Mouse (Mus musculus): ENCODE results near the gene Chchd4.

The Chchd4 gene

DNA sequence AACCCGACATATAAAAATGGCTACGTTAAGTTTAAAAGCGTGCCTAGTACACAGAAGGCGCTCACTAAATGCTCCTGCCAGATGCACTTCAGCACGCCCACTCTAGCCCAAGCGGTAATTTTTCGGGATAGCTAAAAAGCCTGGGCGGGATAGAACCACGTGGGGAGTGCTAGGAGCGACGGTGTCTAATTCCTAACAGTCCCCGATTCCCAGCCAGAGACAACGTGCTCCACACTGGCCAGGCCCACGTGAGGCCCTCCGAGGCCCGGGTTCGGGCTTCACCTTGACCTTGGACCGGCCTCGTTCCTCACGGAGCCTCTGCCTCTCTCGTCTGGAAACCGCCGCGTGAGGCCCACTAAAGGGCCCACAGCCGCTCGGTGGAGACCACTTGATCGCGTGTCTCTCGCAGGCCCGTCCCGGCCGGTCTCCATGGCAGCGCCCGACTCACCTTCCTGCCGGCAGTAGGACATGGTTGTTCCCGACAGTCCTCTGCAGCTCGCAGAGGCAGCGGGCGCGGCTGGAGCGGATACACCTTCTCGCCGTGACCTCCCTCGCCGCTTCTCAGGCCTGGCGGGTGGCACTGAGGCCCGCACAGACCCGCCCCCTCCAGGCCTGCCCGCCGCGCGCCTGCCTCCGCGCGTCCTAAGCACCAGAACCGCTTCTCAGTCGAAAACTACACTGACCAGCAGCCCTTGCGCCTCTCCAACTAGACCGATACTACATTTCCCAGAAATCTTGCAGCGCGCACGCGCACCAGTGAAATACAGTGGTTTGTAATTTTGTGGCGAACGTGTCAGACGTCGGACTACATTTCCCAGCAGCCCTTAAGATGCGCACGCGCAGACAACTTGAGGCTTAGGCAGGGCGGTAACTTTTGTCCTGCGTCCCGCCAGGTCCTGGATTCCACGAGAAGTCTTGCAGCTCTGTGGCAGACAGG lies at the start of gene Chchd4, which contains the start of gene Tmem43:
Gene Chchd4, minus strand, starts transcription at position 679 of the 937 bp plus-strand sequence.
Gene Tmem43, plus strand, starts transcription at position 836 of the 937 bp plus-strand sequence.
- DNase-seq = peak; percentile 99 to 100

DNA sequence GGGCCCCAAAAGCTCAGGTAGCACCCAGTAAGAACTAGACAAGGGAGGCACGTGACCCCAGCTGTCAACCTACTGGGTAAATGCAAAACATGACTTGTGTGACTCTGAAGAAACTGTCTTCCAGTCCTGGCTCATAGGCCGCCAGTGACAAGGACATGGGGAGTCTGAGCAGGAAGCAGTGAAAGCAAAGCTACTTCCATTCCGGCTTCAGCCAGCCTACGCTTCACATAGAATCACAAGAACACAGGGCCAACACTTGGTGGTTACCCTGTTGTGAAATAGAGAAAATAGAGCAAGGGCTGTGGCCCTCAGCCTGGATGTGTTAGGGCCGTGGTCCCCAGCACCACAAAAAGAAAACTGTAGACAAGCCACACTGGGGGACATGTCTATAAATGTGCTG lies 49.5 kb upstream of the Chchd4 start:
- DNase-seq = no peak

DNA sequence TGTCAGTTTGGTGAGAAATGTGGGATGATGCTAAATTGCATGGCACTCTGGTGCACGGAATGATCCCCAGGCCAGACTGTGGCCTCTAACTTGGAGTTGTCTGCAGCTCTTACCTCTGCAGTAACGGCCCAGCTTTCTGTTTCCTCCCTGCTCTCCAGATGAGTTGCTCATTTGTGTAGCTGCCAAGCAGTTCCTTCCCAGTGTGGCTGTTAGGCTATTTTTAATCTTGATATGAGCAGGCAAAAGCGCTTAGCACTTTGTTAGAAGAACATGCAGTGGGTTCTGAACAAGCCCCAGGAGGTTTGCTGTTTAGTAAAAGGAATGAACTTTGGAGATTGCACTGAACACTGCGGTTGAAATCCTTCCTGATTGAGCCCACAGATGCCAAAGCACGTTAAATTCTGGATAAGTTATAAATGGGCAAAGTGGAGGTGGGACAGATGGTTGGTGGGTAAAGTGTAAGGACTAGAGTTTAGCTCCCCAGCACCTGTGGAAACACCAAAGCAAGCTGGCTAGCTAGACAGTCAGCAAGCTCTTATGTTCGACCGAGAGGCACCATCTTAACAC lies 45.2 kb upstream of the Chchd4 start:
- DNase-seq = no peak

DNA sequence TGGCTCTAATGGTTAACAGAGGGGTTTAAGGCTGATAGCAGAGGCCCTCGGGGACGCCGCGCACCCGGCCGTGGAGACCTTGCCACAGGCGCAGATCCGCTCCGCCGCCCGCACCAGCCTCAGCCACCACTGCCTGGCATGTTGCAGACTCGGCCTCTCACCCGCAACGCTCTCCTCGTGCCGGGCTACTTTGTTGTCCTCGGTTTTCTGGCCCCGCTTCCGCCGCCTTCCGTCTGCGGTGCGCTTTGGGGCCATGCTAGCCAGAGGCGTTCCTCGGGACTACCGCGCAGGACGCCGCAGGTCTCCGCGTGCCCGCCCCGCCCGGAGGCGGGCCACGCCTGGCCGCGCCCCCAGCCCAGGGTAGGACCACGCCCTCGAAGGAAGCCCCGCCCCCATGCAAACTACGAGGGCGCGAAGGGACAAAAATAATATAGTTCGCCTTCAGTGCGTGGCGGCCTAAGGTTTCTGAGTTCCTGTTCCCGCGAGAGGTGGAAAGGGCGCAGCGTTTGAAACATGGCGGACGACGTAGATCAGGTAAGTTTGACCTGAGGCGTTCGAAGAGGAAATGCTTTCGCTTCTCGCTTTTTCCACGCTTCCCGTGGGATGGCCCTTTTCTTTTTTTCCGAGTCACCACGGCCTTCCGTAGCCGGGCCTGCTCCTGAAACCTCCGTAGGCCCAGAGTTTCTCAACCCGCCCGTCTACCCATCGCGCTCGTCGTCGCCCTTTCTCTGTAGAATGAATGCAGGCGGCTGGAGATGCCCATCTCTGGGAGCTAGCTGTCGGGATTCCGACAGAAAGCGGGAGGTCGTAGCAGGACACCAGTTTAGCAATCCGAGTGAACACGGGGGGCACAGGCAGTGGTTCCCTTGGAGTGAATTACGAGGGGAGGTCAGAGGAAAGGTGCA lies 42.5 kb upstream of the Chchd4 start, which contains the start of the genes Xpc and Lsm3:
Gene Xpc, minus strand, starts transcription at position 344 of the 905 bp plus-strand sequence.
Gene Lsm3, plus strand, starts transcription at position 384 of the 905 bp plus-strand sequence.
- peak; percentile 98 for DNase-seq

DNA sequence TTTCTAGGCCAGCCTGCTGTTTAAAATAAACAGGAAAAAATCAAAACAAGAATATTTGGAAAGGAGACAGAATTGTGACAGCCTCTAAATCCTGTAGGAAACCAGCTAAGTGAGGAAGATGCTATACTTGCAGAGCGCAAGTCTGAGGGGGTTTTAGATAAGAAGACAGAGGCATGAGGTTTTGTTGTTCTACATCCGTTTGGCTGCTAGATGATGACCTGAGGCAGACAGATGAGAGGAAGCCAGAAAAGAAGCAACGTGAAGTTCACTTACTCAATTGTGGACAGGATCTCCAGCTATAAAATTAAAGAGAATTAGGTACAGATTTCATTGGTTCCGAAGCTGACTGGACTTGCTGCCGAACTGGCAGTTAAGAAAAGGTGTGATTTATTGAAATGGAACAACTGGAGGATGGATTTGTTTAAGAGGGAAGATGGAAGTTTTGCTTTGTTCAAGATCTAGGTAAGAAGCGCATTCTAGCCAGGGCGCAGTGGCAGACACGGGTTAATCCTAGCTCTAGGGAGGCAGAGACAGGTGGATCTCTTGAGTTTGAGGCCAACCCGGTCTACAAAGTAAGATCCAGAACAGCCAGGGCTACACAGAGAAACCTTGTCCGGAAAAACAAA lies 41.5 kb upstream of the Chchd4 start:
- no peak for DNase-seq

DNA sequence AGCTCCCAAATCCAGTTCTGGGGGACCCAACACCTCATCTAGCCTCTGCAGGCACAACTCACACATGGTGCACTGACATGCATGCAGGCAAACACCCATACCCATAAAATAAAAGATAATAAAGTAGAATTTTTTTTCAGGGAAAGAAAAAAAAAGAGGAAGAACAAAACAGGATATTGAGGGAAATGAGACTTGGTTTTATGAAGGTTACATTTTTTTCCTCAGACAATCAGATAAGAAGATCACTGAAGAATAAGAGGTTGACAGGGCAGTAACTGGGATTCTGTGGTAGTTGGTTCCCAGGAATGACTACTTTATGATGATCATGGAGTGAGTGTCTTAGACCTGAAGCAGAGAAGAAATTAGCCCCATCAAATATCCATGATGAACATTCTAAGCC lies 40.8 kb upstream of the Chchd4 start:
- no peak for DNase-seq

DNA sequence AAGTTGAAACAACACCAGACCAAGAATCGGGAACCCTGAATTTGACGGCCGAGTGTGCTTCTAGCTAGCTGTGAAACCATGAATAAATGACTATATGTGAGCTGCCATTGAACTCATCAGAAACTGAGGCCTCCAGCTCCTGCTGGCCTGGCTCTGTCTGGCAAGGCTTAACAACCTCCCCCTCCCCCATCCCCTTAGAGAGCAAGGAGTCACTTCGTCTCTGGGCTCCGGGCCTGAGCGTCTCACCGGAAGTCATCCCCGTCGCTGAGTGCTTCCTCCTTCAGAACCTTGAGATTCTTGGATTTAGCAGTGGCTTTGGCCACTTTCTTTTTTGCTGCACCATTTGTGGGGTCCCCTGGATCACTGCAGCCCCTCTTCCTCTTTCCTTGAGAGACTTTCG lies 36.9 kb upstream of the Chchd4 start:
- no peak for DNase-seq

DNA sequence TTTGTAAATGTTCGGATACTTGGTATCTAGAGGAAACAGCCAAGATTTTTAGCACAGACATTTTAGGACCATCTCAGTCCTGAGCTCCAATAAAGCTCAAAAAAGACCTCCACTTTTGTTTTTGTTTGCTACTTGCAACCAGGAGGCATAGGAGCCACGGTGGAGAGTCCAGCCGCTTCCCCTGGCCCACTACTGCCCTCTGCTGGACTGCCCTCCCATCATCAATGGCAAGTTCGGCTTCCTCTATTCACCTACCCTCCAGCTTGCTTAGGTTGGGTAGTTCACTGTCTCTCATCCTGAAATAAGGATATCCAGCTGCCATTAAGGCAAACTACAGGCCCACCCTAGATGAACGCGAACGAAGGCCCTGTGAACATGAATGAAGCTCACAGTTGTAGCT lies 36.0 kb upstream of the Chchd4 start:
- peak; percentile 63 to 91 for DNase-seq

DNA sequence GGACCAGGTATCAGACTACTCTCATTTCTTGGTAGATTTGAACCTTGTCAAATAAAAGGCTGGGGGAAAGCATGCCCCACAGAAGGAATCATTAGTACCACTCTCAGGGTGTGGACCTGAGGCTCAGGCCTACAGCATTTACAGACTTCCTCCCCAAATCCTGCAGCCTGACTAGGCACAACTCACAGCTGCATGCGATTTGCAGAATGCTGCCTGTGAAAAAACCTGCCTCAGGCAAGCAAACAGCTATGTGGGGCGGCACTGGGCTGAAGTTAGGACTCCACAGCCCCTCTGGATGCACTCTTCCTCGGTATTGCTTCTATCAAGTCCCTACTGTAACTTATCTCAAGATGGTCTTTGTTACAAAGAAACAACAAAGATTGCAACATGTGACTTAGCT lies 34.7 kb upstream of the Chchd4 start:
- no peak for DNase-seq

DNA sequence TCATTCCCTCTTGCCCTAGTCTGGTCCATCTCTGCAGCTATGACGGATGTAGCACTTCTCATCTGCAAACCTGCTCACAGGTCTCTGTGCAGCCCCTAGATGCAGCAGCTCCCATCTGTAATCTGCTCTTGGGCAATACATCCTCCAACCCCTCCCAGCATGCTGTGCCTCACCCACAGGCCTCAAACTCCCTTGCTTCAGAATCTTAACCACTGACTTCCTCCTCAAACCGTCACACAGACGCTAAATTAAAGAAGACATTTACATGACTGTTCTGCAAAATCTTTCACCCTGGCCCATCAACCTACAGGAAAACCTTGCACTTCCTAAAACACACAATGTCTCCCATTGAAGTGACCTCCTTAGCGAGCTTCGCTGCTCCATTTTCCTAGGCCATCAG lies 32.7 kb upstream of the Chchd4 start:
- DNase-seq = no peak

DNA sequence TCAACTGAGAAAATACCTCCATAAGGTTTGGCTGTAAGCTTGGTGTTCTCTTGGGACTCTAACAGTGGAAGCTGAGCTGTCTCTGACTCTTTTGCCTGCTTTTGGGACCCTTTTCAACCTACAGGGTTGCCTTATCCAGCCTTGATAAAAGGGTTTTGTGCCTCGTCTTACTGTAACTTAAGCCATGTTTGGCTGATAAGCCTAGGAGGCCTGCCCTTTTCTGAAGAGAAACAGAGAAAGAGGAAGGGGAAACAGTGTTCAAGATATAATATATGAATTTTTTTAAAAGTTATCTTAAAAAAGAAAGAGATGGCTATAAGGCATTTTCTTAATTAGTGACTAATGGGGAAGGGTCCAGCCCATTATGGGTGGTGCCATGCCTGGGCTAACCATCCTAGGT lies 30.0 kb upstream of the Chchd4 start:
- no peak for DNase-seq

DNA sequence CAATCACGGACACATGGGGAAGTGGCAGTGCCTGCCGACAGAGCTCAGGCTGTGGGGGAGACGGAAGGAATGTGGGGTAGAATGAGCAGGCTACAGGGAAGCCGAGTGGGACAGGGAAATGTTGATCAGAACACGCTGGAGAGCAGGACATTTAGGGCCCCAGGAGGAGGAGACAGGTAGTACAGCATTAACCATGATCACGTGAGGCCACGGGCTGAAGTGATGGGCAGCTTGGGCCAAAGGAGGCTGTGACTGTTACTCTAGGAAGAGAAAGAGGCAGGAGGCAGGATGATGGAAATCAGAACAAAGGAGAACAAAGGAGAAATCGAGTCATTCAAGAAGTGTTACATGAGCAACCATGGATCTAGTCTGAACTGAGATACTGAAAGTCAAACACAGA lies 21.2 kb upstream of the Chchd4 start:
- peak; percentile 51 to 55 for DNase-seq

DNA sequence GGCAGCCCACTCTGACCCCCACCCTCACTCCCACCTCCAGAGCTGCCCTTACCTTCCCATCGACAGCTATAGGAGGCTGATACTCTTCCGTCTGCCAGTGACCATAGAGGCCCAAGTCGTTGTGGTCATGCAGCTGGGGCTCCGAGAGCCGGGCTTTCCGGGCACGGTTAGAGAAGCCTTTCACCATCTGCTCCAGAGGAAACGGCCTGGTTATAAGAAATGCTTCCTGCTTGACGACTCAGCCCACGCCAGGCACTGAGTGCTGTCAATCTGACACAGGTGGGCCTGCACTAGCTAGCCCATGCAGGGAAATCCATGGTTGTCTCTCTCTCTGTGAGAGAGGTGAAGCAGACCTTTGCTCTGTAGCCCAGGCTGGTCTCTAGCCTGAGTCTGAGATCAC lies 19.7 kb upstream of the Chchd4 start:
- DNase-seq = no peak

DNA sequence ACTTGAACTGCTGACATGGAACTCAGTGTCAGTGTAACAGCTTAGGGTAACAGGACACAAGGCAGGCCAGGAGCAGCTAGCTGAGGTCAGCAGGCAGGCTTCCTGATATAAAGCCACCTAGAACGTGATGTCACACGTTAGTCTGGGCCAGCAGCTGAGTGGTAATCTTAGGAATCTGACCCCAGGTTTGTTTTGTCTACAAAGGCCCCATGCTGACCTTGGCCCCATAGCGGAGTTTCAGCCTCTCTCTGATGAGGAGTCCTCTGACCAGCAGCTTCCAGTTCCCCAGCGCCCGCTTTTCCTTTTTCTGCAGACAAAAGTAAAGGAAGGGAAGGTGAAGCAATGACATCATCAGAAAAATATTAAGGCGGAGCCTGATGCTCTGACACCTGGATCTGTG lies 17.7 kb upstream of the Chchd4 start:
- DNase-seq = no peak

DNA sequence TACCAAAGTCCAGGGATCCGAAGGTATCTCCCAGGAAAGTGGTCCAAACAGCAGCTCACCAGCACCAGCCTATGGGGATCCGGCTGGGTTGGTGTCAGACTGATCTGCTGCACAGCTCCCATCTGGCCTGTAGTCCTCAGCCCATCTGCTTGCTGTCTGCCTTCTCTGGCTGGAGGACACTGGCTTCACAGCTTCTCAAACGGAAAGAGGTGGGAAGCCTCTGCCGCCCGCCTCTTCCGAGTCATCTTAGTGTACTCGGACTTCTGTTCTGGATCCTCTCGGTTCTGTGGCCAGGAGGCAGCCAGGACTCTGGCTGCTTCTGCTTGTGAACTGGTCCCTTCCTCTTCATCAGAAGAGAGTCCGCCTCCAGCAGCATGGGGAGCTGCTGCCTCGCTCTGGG lies 16.5 kb upstream of the Chchd4 start:
- no peak for DNase-seq

DNA sequence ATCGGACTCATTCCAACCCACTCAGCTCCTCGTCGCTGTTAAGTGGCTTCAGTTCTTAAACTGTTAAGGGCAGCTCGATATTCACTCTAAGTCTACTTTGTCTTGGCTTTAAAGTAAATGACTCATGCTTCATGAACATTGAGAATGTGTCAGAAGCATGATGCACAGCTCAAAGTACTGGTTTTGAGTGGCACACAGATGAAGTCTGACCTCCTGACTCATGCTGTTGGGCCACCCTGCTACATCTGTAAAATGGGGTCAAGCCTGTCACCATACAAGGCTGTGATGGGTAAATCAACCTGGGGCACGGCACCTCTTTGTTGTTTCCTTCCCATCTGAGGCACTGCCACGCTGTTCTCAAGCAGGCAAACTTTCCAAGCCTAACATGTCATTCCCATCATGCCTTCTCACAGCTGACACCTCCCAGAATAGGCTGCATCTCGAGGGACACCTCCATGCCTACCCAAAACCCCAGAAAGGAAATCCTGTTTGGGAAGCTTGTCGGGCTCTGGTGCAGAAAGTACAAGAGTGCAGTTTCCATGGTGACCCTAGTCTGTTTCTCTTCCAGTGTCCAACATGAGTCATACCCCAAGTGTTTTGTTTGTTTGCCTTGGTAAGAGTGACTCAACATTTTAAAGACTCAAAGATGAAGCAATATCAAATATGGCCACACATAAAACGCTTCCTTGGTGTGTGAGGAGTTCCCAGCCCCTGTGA lies 15.3 kb upstream of the Chchd4 start:
- peak; percentile 18 to 75 for DNase-seq

DNA sequence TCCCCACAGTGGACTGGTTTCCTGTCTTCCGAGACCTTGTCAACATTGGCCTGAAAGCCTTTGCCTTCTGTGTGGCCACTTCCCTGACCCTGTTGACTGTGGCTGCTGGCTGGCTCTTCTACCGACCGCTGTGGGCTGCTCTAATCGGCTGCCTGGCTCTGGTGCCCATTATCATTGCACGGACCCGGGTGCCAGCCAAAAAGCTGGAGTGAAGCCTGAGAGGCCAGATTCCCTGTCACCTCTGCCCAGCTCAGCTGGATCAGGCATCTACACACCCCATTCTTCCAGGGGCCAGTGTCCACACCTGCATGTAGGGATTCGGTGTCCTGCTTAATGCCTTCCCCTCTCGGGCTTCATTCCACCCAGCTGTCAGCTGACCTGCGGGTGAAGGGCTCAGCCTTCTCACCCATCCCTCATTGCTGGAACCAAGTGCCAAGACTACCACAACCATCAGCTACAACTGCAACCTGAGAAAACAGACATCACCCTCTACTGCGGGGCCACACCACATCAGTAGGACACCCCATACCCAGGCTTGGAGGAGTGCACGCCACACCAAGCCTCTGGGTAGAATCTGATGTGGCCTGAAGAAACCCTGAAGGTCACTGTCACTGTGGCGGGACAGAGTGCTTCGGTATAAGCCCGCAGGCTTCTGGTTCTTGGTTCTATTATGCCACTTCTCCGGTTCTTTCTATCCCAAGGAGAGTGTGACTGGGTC lies 13.5 kb upstream of the Chchd4 start:
- no peak for DNase-seq

DNA sequence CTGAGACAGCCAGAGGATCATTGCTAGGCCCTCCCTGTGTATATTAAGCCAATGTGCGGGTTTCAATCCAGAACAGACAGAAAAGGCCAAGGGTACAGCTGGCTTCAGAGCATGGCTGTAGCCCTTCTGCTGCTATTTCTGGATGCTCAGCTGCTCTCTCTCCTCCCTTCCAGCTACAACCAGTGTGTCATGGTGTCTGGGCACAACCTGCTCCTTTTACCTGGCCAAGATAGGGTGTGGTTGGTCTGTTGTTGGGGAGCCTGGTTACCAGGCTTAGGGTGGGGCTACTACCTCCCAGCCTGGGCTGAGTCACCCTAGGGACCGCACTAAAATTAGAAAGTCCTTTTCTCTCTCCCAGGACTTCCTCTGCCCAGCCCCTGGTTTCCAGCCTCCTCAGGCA lies 10.0 kb upstream of the Chchd4 start:
- no peak for DNase-seq

DNA sequence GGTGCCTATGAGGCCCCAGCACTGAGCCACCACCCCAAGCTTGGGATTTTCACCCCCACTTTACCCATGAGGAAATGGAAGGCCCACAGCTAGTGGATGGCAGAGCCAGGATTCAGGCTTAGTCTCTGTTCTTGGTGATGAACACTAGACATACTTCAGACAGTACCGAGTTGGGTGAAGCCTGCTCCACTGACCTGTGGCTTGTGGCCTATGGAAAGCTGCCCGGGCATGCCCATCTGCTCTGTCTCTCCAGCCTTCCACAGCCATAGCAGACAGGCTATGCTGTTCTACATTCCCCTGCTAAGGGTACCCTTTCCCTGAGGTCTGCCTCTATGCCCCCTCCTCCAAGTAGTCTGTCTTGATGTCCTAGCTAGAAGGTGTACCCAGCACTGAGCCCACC lies 3.2 kb upstream of the Chchd4 start:
- no peak for DNase-seq

DNA sequence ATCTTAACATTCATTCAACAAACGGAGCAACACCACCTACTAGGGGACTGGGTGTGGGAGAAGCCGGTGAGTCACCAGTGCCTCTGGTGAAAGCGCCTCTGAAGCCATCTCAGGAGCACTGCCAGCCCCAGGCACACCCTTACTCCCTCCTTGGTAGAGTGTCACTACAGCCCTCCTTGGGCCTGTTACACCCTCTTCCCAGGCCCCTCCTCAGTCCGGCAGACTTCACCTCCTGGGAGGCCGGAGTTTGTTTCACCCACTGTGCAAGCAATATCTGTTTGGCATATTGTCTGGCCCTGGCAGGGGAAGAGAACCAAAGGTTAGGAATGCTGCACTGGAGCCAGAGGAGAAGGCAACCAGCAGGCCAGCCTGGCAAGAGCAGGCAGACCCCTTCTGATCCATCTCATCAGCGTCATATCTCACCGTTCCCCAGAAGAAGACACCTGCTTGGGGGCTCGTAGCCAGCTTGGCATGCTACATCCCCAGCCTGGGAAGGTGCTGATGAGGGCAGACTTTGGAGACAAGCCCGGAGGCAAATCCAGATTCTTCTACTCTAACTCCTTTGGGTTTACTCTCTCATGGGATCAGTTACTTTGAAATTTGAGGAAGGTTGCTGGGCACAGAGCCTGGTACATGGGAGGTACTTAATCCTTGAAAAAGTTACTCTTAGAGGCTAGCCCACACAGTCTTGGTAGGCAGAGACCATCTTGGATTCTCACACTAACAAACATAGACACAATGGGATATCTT lies 1.3 kb upstream of the Chchd4 start:
- no peak for DNase-seq
